Comparison of ENCODE assay signal across 19 mouse cellular contexts in the genomic region with DNA sequence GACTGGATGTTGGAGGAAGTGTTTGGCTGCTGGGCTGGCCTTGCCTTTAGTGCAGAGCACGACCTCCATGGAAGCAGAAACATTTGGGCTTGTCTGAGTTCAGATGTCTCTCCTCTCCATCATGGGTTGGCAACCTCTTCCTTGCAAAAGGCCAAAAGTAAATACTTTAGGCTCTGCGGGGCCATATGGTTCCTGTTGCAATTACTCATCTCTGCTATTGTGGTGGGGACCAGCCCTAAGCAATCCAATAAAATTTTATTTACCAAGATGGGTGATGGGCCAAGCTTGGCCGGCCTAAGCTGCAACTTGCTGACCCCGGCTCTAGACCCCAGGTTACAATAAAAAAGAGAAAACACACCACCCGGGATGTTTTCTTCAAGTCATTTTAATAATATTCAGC. TPM values are rescaled to one million over a fixed set of nuclear protein-coding genes. Genes with fewer than 3 reads are reported as not detected.
DNase-seq lines count a peak whose midpoint lies in the region; ATAC-seq and TF ChIP-seq lines count a peak whose summit lies in the region.
"Had no signal": no experiment of that assay in that cellular context is flagged by ENCODE, and none has a peak within 500 bp of the region (broad histone marks: within the 10 kb centered on the region; RNA-seq: fewer than 3 reads in every experiment).

No protein-coding gene starts in this region.

- TF ChIP-seq CTCF in intestine, postnatal 0 days (IDR thresholded peaks at IDR 0.05; ENCODE audit: low read depth) = no peak
- no peak for TF ChIP-seq CTCF in lung, embryonic 14.5 days (IDR thresholded peaks at IDR 0.05; ENCODE audit: low read depth)
- no peak for TF ChIP-seq CTCF in stomach, postnatal 0 days (IDR thresholded peaks at IDR 0.05; ENCODE audit: low read depth)
- no peak for TF ChIP-seq CTCF in cerebellum, adult 2 months (IDR thresholded peaks at IDR 0.05; ENCODE audit: borderline replicate concordance, insufficient read depth, low read depth, low read length)

- H3K4me2 ChIP-seq in intestine, embryonic 16.5 days (ENCODE audit: low read depth, low read length) = no peak overlapping the region
- no peak overlapping the region for H3K4me2 ChIP-seq in intestine, postnatal 0 days (replicated peaks; ENCODE audit: low read depth)
- H3K4me2 ChIP-seq in lung, embryonic 14.5 days = no peak overlapping the region
- no peak overlapping the region for H3K4me2 ChIP-seq in stomach, postnatal 0 days (replicated peaks; ENCODE audit: low read depth)
- H3K4me2 ChIP-seq: embryonic facial prominence, embryonic 12.5 days; heart, embryonic 12.5 days; hindbrain, embryonic 14.5 days had no signal

- no peak overlapping the region for H3K27ac ChIP-seq in intestine, embryonic 16.5 days (ENCODE audit: low read length)
- H3K27ac ChIP-seq in intestine, postnatal 0 days (ENCODE audit: low read depth, low read length) = no peak overlapping the region
- H3K27ac ChIP-seq in lung, embryonic 14.5 days (ENCODE audit: low read depth) = no peak overlapping the region
- no peak overlapping the region for H3K27ac ChIP-seq in stomach, postnatal 0 days (replicated peaks)
- no peak overlapping the region for H3K27ac ChIP-seq in cerebellum, adult 2 months (ENCODE audit: insufficient read depth, low read length)
- H3K27ac ChIP-seq: embryonic facial prominence, embryonic 12.5 days; hindbrain, embryonic 14.5 days; layer of hippocampus, adult 2 months had no signal

- no peak for TF ChIP-seq POLR2A in cerebellum, adult 2 months (IDR thresholded peaks at IDR 0.05; ENCODE audit: borderline replicate concordance, insufficient read depth, low read length)

- no peaks in the 10 kb centered on the region for H3K27me3 ChIP-seq in intestine, embryonic 16.5 days (replicated peaks; ENCODE audit: control insufficient read depth, insufficient read depth, low read length)
- no peaks in the 10 kb centered on the region for H3K27me3 ChIP-seq in intestine, postnatal 0 days (replicated peaks; ENCODE audit: control insufficient read depth, insufficient read depth, low read length)
- H3K27me3 ChIP-seq in lung, embryonic 14.5 days (ENCODE audit: insufficient read depth, low read length) = no peaks in the 10 kb centered on the region
- no peaks in the 10 kb centered on the region for H3K27me3 ChIP-seq in stomach, postnatal 0 days (ENCODE audit: control insufficient read depth, insufficient read depth, low read length)
- no peaks in the 10 kb centered on the region for H3K27me3 ChIP-seq in cerebellum, adult 2 months (ENCODE audit: control insufficient read depth, insufficient read depth, low read length)
- H3K27me3 ChIP-seq: embryonic facial prominence, embryonic 12.5 days; heart, embryonic 12.5 days had no signal

- no peak overlapping the region for H3K9ac ChIP-seq in intestine, embryonic 16.5 days (ENCODE audit: low read depth, low read length)
- no peak overlapping the region for H3K9ac ChIP-seq in intestine, postnatal 0 days (ENCODE audit: low read depth, low read length)
- H3K9ac ChIP-seq in lung, embryonic 14.5 days = no peak overlapping the region
- H3K9ac ChIP-seq in stomach, postnatal 0 days (ENCODE audit: low read length) = no peak overlapping the region
- H3K9ac ChIP-seq: embryonic facial prominence, embryonic 12.5 days; forebrain, postnatal 0 days; heart, embryonic 12.5 days; hindbrain, embryonic 14.5 days had no signal

- ATAC-seq in intestine, embryonic 16.5 days = peak; percentile 36; the same call in 1 of the 2 replicates
- no peak for ATAC-seq in intestine, postnatal 0 days
- no peak for ATAC-seq in lung, embryonic 14.5 days (ENCODE audit: insufficient read depth)
- ATAC-seq in stomach, postnatal 0 days (ENCODE audit: low FRiP score, low TSS enrichment) = 0 out of 2 replicates have a peak, but pooled peaks have one; percentile 38
- ATAC-seq: activated CD4-positive, CD25-positive, alpha-beta regulatory T cell, adult 4 months; forebrain, postnatal 0 days; inflammation-experienced regulatory T-cells, adult 6 months had no signal

- no peaks in the 10 kb centered on the region for H3K9me3 ChIP-seq in intestine, embryonic 16.5 days (ENCODE audit: control insufficient read depth, low read length)
- no peaks in the 10 kb centered on the region for H3K9me3 ChIP-seq in intestine, postnatal 0 days (ENCODE audit: control insufficient read depth)
- no peaks in the 10 kb centered on the region for H3K9me3 ChIP-seq in lung, embryonic 14.5 days (ENCODE audit: low read depth, low read length)
- no peaks in the 10 kb centered on the region for H3K9me3 ChIP-seq in stomach, postnatal 0 days (ENCODE audit: control insufficient read depth, low read length)
- H3K9me3 ChIP-seq: embryonic facial prominence, embryonic 12.5 days; heart, embryonic 12.5 days had no signal

- WGBS in intestine, embryonic 16.5 days = 47% methylated on average over 5 of the region's 5 CpGs
- 35% methylated on average over 5 of the region's 5 CpGs for WGBS in intestine, postnatal 0 days
- WGBS in lung, embryonic 14.5 days = 60% methylated on average over 5 of the region's 5 CpGs
- 40% methylated on average over 5 of the region's 5 CpGs for WGBS in stomach, postnatal 0 days
- WGBS in cerebellum, adult 2 months = 70% methylated on average over 5 of the region's 5 CpGs

- H3K4me1 ChIP-seq in intestine, embryonic 16.5 days (ENCODE audit: control insufficient read depth, insufficient read depth, low read length) = no peaks in the 10 kb centered on the region
- no peaks in the 10 kb centered on the region for H3K4me1 ChIP-seq in intestine, postnatal 0 days (replicated peaks; ENCODE audit: control insufficient read depth, insufficient read depth, low read length)
- H3K4me1 ChIP-seq in lung, embryonic 14.5 days (ENCODE audit: insufficient read depth) = no peaks in the 10 kb centered on the region
- H3K4me1 ChIP-seq in stomach, postnatal 0 days (replicated peaks; ENCODE audit: control insufficient read depth, insufficient read depth) = 0 out of 2 replicates have a peak, but pooled peaks cover 2% of the 10 kb centered on the region
- H3K4me1 ChIP-seq in cerebellum, adult 2 months (ENCODE audit: control insufficient read depth, insufficient read depth, low read length) = no peaks in the 10 kb centered on the region
- H3K4me1 ChIP-seq: embryonic facial prominence, embryonic 12.5 days had no signal

- TF ChIP-seq EP300 in stomach, postnatal 0 days (optimal IDR thresholded peaks at IDR 0.05) = no peak

- DNase-seq in lung, embryonic 14.5 days = peak; percentile 27
- no peak for DNase-seq in lung, adult 18-20 months
- DNase-seq in kidney, postnatal 4 days = peak; percentile 48 to 65
- DNase-seq in stomach, postnatal 0 days (ENCODE audit: low spot score) = peak; percentile 19
- no peak for DNase-seq in cerebellum, adult 2 months
- DNase-seq: adrenal gland, adult 8-10 months; cerebellum, adult 11-12 months; cerebellum, postnatal 25 days; forebrain, postnatal 0 days; gastrocnemius, postnatal 25 days; midbrain, embryonic 14.5 days had no signal

- no peak overlapping the region for H3K4me3 ChIP-seq in intestine, embryonic 16.5 days (ENCODE audit: low read length)
- no peak overlapping the region for H3K4me3 ChIP-seq in intestine, postnatal 0 days (ENCODE audit: low read depth, low read length)
- H3K4me3 ChIP-seq in lung, embryonic 14.5 days (ENCODE audit: low read depth, low read length) = no peak overlapping the region
- H3K4me3 ChIP-seq in stomach, postnatal 0 days (ENCODE audit: low read depth, low read length) = no peak overlapping the region
- no peak overlapping the region for H3K4me3 ChIP-seq in cerebellum, adult 2 months (replicated peaks; ENCODE audit: insufficient read depth, low read depth, low read length)
- H3K4me3 ChIP-seq: embryonic facial prominence, embryonic 12.5 days; heart, embryonic 12.5 days; layer of hippocampus, adult 2 months had no signal

- H3K36me3 ChIP-seq in intestine, embryonic 16.5 days (ENCODE audit: control insufficient read depth, insufficient read depth, low read length) = no peaks in the 10 kb centered on the region
- no peaks in the 10 kb centered on the region for H3K36me3 ChIP-seq in intestine, postnatal 0 days (ENCODE audit: control insufficient read depth, insufficient read depth)
- H3K36me3 ChIP-seq in lung, embryonic 14.5 days (ENCODE audit: insufficient read depth) = no peaks in the 10 kb centered on the region
- no peaks in the 10 kb centered on the region for H3K36me3 ChIP-seq in stomach, postnatal 0 days (ENCODE audit: control insufficient read depth, insufficient read depth, low read length)
- H3K36me3 ChIP-seq: embryonic facial prominence, embryonic 12.5 days; heart, embryonic 12.5 days had no signal

RNA-seq across cellular contexts. Expression of gene Snrnp48, which starts 43.4 kb away (rescaled TPM):
- polyA plus RNA-seq in intestine, embryonic 16.5 days (2015; fragmentation: Nextera tagmentation; extraction: Ambion mirVana) = 27.3 and 30.9 TPM in 2 replicates
- polyA plus RNA-seq in intestine, postnatal 0 days (2015; fragmentation: Nextera tagmentation; extraction: Ambion mirVana) = 19.5 and 23.8 TPM in 2 replicates
- 39.1 and 40.5 TPM in 2 replicates for polyA plus RNA-seq in lung, embryonic 14.5 days (2014; fragmentation: Nextera tagmentation; extraction: Ambion mirVana)
- polyA plus RNA-seq in stomach, postnatal 0 days (2015; fragmentation: Nextera tagmentation; extraction: Ambion mirVana) = 18.1 and 19.4 TPM in 2 replicates
- polyA plus RNA-seq in cerebellum, adult 2 months (2012; rRNA removed) = 35.6 and 37.7 TPM in 2 replicates

Comparison
In these comparisons a context has a peak if more than half of its experiments do, and no peak if none do; other contexts are left out.
1. ATAC-seq: peak in intestine, embryonic 16.5 days (single experiment) and stomach, postnatal 0 days (single experiment); none in intestine, postnatal 0 days (single experiment) and lung, embryonic 14.5 days (single experiment).
2. DNase-seq: peak in lung, embryonic 14.5 days (single experiment), kidney, postnatal 4 days (2 of 2) and stomach, postnatal 0 days (single experiment); none in lung, adult 18-20 months (0 of 2) and cerebellum, adult 2 months (0 of 2).